Mouse (Mus musculus) lung, embryonic 15.5 days (tissue): ENCODE data around the gene Hbb-y. TPM values are rescaled to one million over a fixed set of nuclear protein-coding genes. Genes with fewer than 3 reads are reported as not detected.
"Not testable (repeated sequence)": the region's sequence is repeated elsewhere in the genome, so short reads cannot be mapped to it uniquely, and the experiment has no call there.

Source experiments
- ATAC-seq: fragments of 200-750 bp; cut with Nextera tagmentation; 2 replicates; pipeline ENCODE4 v1.8.0; 2017; ENCODE audit warnings: moderate number of reproducible peaks, borderline replicate concordance; ENCODE audit not compliant: low FRiP score, low TSS enrichment; ENCODE audit errors: extremely low read depth
- H3K27ac ChIP-seq: fragments of 300-500 bp; sonication (generic); 2 replicates; pipeline ENCODE4 v1.5.1; 2015; ENCODE audit warnings: moderate library complexity, mild to moderate bottlenecking, inconsistent platforms
- H3K27me3 ChIP-seq: fragments of 300-500 bp; sonication (generic); 2 replicates; pipeline ENCODE4 v1.6.1; 2015; ENCODE audit warnings: inconsistent platforms
- H3K36me3 ChIP-seq: fragments of 300-500 bp; sonication (generic); 2 replicates; pipeline ENCODE4 v1.6.1; 2015; ENCODE audit warnings: inconsistent platforms
- H3K4me1 ChIP-seq: fragments of 300-500 bp; sonication (generic); 2 replicates; pipeline ENCODE4 v1.6.1; 2015; ENCODE audit warnings: inconsistent platforms
- H3K4me2 ChIP-seq: fragments of 300-500 bp; sonication (generic); 2 replicates; pipeline ENCODE4 v1.6.1; 2015; ENCODE audit warnings: inconsistent platforms, mild to moderate bottlenecking, moderate library complexity
- H3K4me3 ChIP-seq: fragments of 300-500 bp; sonication (generic); 2 replicates; pipeline ENCODE4 v1.5.1; 2015; ENCODE audit warnings: mild to moderate bottlenecking, inconsistent platforms
- H3K9ac ChIP-seq: fragments of 300-500 bp; sonication (generic); 2 replicates; pipeline ENCODE4 v1.6.1; 2015; ENCODE audit warnings: inconsistent platforms
- H3K9me3 ChIP-seq: fragments of 300-500 bp; sonication (generic); 2 replicates; pipeline ENCODE4 v1.6.1; 2016; ENCODE audit warnings: inconsistent platforms
- WGBS: fragments of 180-500 bp; shearing (Covaris S2); methylation state at CpG from one replicate; pipeline ENCODE4 v1.1.7; 2015; 5-methylcytosine and 5-hydroxymethylcytosine counted together
- polyA plus RNA-seq: library from polyadenylated mRNA; unstranded; fragments of >200 nt; fragmentation: Nextera tagmentation; extraction: Ambion mirVana; gene quantifications from 2 replicates; pipeline ENCODE4 v1.2.1, GENCODE M21; 2015

Hbb-y gene
- polyA plus RNA-seq, 1 experiment from 2014 or later, result 807 TPM

GRCm38 (mm10) chr7:103812174-103812573 lies 40.8 kb downstream of the Hbb-y start:
- ATAC-seq, result no peak
- no peaks in the 10 kb centered on the region for H3K9me3 ChIP-seq
- H3K27me3 ChIP-seq, result no peaks in the 10 kb centered on the region
- H3K4me3 ChIP-seq, result no peak overlapping the region
- no peaks in the 10 kb centered on the region for H3K4me1 ChIP-seq
- H3K4me2 ChIP-seq, result no peak overlapping the region
- 46% methylated on average over 1 of the region's 1 CpGs for WGBS
- no peak overlapping the region for H3K27ac ChIP-seq
- H3K36me3 ChIP-seq, result no peaks in the 10 kb centered on the region
- no peak overlapping the region for H3K9ac ChIP-seq

DNA sequence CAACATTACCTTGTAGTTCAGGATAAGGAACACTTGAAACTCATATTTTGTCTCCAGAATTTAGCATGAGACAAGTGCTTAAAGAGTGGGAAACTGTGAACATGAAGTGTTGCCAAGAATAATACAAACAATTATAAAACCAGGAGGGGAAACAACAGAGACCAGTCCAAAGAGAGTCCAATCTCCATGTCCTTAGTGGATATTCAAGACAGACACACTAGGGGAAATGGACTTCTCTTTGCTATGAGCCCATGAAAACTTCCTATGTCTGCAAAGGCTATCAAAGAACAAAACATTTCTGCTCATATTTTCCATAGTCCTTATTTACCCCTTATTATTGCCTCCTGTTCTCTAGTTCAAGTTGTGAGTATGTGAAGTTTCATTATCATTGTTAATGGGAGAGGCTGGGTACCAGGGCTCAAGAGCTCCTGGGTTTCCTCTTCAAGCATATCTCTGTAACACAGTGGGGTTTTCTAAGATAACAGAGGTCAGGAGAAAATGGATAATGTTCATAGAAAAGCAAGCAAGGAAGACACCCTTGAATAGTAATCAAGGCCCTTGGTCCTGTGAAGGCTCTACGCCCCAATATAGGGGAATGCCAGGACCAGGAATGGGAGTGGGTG lies 41.7 kb downstream of the Hbb-y start:
- ATAC-seq, result no peak
- no peak overlapping the region for H3K4me2 ChIP-seq
- no peak overlapping the region for H3K9ac ChIP-seq
- H3K4me3 ChIP-seq, result no peak overlapping the region
- H3K27ac ChIP-seq, result no peak overlapping the region
- no peaks in the 10 kb centered on the region for H3K27me3 ChIP-seq
- no peaks in the 10 kb centered on the region for H3K9me3 ChIP-seq
- H3K36me3 ChIP-seq, result no peaks in the 10 kb centered on the region
- 84% methylated on average over 1 of the region's 1 CpGs for WGBS
- no peaks in the 10 kb centered on the region for H3K4me1 ChIP-seq

DNA sequence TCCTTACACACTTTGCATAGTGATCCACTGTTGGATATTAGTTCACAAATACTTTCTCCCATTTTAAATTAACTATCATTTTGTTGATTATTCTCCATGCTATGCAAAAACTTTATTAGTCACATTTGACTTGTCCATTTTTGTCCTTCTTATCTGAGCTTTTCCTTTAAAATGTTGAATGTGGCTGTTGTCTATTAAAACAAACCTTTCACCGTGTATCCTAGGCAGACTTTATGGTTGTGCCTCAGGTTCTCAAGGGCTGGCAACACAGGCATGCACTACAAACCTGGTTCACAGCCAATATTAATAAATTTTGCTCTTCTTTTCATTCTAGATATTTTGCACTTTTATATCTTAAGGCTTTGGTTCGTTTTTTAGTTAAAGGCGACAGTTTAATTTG lies 42.3 kb downstream of the Hbb-y start:
- Histone ChIP-seq H3K9ac (no peak overlapping the region), H3K27me3 (no peaks in the 10 kb centered on the region), H3K4me1 (no peaks in the 10 kb centered on the region), H3K36me3 (no peaks in the 10 kb centered on the region), H3K9me3 (no peaks in the 10 kb centered on the region), H3K4me3 (no peak overlapping the region), H3K27ac (no peak overlapping the region), H3K4me2 (no peak overlapping the region)
- 70% methylated on average over 3 of the region's 3 CpGs for WGBS
- ATAC-seq, result no peak

DNA sequence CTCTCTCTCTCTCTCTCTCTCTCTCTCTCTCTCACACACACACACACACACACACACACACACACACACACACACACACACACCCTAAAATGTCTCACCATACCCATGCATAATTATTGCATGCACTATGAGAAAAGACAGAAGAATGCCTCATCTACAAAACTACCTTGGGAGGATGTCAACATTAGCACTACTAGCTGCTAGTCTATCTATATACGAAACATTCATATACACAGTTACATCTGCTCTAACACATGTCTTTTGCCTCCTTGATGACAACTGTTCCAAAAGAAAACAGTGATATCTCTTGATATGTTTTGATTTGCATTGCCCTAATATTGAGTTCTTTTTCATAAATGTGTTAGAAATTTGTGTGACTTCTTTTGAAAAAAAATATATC lies 42.7 kb downstream of the Hbb-y start:
- Histone ChIP-seq H3K4me3 (no peak overlapping the region), H3K27me3 (no peaks in the 10 kb centered on the region), H3K9ac (no peak overlapping the region), H3K27ac (no peak overlapping the region), H3K4me1 (no peaks in the 10 kb centered on the region), H3K4me2 (no peak overlapping the region), H3K36me3 (no peaks in the 10 kb centered on the region), H3K9me3 (no peaks in the 10 kb centered on the region)
- ATAC-seq, result no peak
- 71% methylated on average over 1 of the region's 1 CpGs for WGBS

- Histone ChIP-seq H3K27me3 (no peaks in the 10 kb centered on the region), H3K4me1 (no peaks in the 10 kb centered on the region), H3K36me3 (no peaks in the 10 kb centered on the region), H3K4me2 (no peak overlapping the region), H3K9me3 (no peaks in the 10 kb centered on the region), H3K27ac (no peak overlapping the region), H3K9ac (no peak overlapping the region), H3K4me3 (no peak overlapping the region)
- 48% methylated on average over 1 of the region's 1 CpGs for WGBS
- ATAC-seq, result no peak
Measured at GRCm38 (mm10) chr7:103809801-103810155, 43.2 kb downstream of the Hbb-y start.

DNA sequence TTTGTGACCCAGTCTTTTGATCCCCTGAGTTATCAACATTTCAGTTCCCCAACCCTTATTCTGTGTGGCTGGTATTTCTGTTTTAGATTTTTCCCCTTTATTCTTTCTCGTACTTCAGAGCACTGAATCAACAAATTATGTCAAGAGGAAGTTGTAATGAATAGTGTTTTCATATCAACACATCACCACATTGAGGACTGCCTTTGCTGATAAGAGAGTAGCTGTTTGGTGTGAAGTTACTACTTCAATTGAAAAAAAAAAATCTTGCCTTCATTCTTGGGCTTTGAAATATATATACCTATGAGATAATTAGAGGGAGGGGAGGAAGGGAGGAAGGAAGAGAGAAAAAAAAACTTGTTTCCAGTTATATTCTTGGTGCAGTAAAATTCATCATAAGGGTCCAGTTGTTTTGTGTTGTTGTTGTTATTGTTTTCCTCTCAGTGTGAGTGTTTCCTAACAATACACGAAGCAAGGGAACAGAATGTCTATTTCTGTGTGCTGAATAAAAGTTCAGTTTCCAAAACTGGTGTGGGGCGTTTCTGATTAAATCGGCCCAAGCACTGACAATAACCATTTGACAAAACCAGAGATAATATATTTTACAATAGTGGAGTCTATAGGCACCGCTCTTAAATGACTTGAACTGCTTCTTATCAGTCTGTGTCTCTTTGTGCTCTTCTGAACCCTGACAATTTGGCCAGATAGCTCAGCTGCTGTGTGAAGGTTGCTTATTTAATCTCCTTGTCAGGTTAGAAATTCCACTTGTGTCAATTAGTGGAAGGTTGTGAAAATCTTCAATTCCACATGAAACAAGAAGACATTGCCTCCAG lies 43.8 kb downstream of the Hbb-y start:
- no peak overlapping the region for H3K4me2 ChIP-seq
- 43% methylated on average over 5 of the region's 5 CpGs for WGBS
- no peak overlapping the region for H3K27ac ChIP-seq

GRCm38 (mm10) chr7:103808120-103808519 lies 44.9 kb downstream of the Hbb-y start:
- H3K27ac ChIP-seq, H3K27me3 ChIP-seq, H3K4me2 ChIP-seq, H3K4me3 ChIP-seq, H3K9ac ChIP-seq, H3K4me1 ChIP-seq, ATAC-seq, H3K36me3 ChIP-seq, H3K9me3 ChIP-seq: not testable (repeated sequence)
- 77% methylated on average over 2 of the region's 2 CpGs for WGBS

More for the DNA sequence above, 43.8 kb downstream of the Hbb-y start:
- Histone ChIP-seq H3K4me3 (no peak overlapping the region), H3K4me1 (no peaks in the 10 kb centered on the region), H3K9ac (no peak overlapping the region), H3K9me3 (no peaks in the 10 kb centered on the region), H3K36me3 (no peaks in the 10 kb centered on the region), H3K27me3 (no peaks in the 10 kb centered on the region)
- ATAC-seq, result no peak

DNA sequence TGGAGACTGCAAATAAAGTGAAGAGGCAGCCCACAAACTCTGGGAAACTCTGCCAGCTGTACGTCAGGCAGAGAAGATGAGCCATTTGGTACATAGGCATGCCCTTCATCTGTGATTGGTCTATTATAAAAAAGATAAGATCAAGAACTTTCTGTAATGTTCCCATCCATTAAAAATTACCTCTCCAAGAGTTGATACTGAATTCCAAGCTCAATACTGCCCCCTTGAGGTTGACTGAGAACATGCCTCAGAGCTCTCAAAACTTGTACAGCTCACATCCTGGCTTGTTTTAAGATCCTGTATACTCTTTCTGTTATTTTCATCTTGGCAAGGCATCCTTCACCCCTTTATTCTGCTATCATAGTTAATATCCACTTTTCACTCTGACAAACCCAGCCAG lies 46.2 kb downstream of the Hbb-y start:
- no peak overlapping the region for H3K4me2 ChIP-seq
- H3K4me1 ChIP-seq, result no peaks in the 10 kb centered on the region
- H3K4me3 ChIP-seq, result no peak overlapping the region
- WGBS, result 68% methylated on average over 1 of the region's 1 CpGs
- no peaks in the 10 kb centered on the region for H3K27me3 ChIP-seq
- no peak overlapping the region for H3K9ac ChIP-seq
- no peaks in the 10 kb centered on the region for H3K9me3 ChIP-seq
- no peak overlapping the region for H3K27ac ChIP-seq
- H3K36me3 ChIP-seq, result no peaks in the 10 kb centered on the region
- no peak for ATAC-seq

Other genes starting within 250 kb of the Hbb-y start
- gene Olfr620, start 240.7 kb downstream of the Hbb-y start, polyA plus RNA-seq, result not detected in 2 replicates
- gene Olfr622, start 210.5 kb downstream of the Hbb-y start, polyA plus RNA-seq, result not detected in 2 replicates
- gene Olfr623, start 189.5 kb downstream of the Hbb-y start, polyA plus RNA-seq, result not detected in 2 replicates
- 0.04 TPM in 1 of 2 replicates, not detected in the other for gene Olfr624, start 182.0 kb downstream of the Hbb-y start, polyA plus RNA-seq
- gene Olfr625-ps1, start 170.5 kb downstream of the Hbb-y start, polyA plus RNA-seq, result not detected in 2 replicates
- not detected in 2 replicates for gene Olfr243, start 138.5 kb downstream of the Hbb-y start, polyA plus RNA-seq
- not detected in 2 replicates for gene Olfr628, start 122.8 kb downstream of the Hbb-y start, polyA plus RNA-seq
- gene Olfr629, start 108.3 kb downstream of the Hbb-y start, polyA plus RNA-seq, result not detected in 2 replicates
- gene Olfr630, start 95.9 kb downstream of the Hbb-y start, polyA plus RNA-seq, result not detected in 2 replicates
- not detected in 2 replicates for gene Olfr69, start 81.6 kb downstream of the Hbb-y start, polyA plus RNA-seq
- gene Olfr68, start 73.5 kb downstream of the Hbb-y start, polyA plus RNA-seq, result not detected in 2 replicates
- not detected in 2 replicates for gene Olfr67, start 61.4 kb downstream of the Hbb-y start, polyA plus RNA-seq
- 4,716 and 5,311 TPM in 2 replicates for gene Hbb-bt, start 39.2 kb downstream of the Hbb-y start, polyA plus RNA-seq
- gene Hbb-bs, start 25.1 kb downstream of the Hbb-y start, polyA plus RNA-seq, result 14,530 and 15,290 TPM in 2 replicates
- gene Hbb-bh2, start 12.7 kb downstream of the Hbb-y start, polyA plus RNA-seq, result not detected in 2 replicates
- 8.2 and 12.5 TPM in 2 replicates for gene Hbb-bh1, start 10.1 kb downstream of the Hbb-y start, polyA plus RNA-seq
- not detected in 2 replicates for gene Olfr66, start 33.0 kb upstream of the Hbb-y start, polyA plus RNA-seq
- gene Olfr64, start 41.3 kb upstream of the Hbb-y start, polyA plus RNA-seq, result not detected in 2 replicates
- gene Olfr65, start 50.3 kb upstream of the Hbb-y start, polyA plus RNA-seq, result not detected in 2 replicates
- not detected in 2 replicates for gene Olfr631, start 75.6 kb upstream of the Hbb-y start, polyA plus RNA-seq
- not detected in 2 replicates for gene Olfr632, start 81.1 kb upstream of the Hbb-y start, polyA plus RNA-seq
- not detected in 2 replicates for gene Olfr633, start 91.2 kb upstream of the Hbb-y start, polyA plus RNA-seq
- gene Olfr635, start 117.9 kb upstream of the Hbb-y start, polyA plus RNA-seq, result not detected in 2 replicates
- not detected in 2 replicates for gene Olfr638, start 145.5 kb upstream of the Hbb-y start, polyA plus RNA-seq
- not detected in 2 replicates for gene Olfr639, start 164.1 kb upstream of the Hbb-y start, polyA plus RNA-seq
- gene Olfr640, start 172.4 kb upstream of the Hbb-y start, polyA plus RNA-seq, result not detected in 2 replicates
- gene Olfr641, start 182.2 kb upstream of the Hbb-y start, polyA plus RNA-seq, result not detected in 2 replicates
- not detected in 2 replicates for gene Olfr642, start 199.4 kb upstream of the Hbb-y start, polyA plus RNA-seq
- gene 4930516K23Rik, start 208.2 kb upstream of the Hbb-y start, polyA plus RNA-seq, result not detected in 2 replicates
- not detected in 2 replicates for gene Olfr644, start 218.7 kb upstream of the Hbb-y start, polyA plus RNA-seq
- gene Olfr645, start 232.2 kb upstream of the Hbb-y start, polyA plus RNA-seq, result not detected in 2 replicates